Mouse (Mus musculus) Muller cell, postnatal 12 days (primary cell): ENCODE results near the gene Ndufaf5.
A peak's percentile ranks its signal among the peaks of the same experiment; 100 is the strongest.
"Not testable (repeated sequence)": the region's sequence is repeated elsewhere in the genome, so short reads cannot be mapped to it uniquely, and the experiment has no call there.

Experiments
- DNase-seq: peaks from one replicate; pipeline ENCODE4 v3.0.0-alpha.2; 2015; ENCODE audit errors: inconsistent ontology term

Gene Ndufaf5

DNA sequence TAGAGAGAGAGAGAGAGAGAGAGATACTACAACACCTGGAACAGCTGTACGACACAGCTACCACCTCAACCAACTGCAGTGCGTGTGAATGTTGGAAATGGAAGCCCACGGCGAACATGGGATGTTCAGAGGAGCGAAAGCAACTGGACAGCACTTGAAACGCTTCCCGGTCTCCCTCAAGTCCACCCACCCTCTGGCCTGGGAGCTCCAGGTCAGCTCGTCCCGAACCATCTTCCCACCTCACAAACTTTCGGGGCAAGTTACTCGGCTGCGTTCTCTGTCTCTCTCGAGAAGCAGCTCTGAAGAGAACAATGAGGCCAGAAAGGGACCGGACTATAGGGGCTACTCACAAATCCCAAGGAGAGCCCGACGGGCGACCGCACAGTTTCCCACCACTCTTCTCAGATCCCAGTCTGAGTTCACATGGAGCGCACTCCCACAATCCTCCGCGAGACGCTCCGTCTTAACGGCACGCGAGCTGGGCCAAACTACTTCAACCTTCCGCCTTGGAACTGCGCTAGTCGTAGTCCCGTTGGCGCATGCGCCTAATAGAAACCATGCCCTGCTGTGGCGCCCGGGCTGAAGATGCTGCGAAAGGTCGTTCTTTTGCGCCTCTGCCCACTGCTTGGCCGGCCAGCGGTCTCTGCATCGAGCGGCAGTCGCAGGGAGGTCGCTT, at the start of gene Ndufaf5, which contains the start of gene Esf1:
Gene Ndufaf5, plus strand, starts transcription at position 523 of the 676 bp plus-strand sequence.
Gene Esf1, minus strand, starts transcription at position 438 of the 676 bp plus-strand sequence.
- peak; percentile 93 for DNase-seq

DNA sequence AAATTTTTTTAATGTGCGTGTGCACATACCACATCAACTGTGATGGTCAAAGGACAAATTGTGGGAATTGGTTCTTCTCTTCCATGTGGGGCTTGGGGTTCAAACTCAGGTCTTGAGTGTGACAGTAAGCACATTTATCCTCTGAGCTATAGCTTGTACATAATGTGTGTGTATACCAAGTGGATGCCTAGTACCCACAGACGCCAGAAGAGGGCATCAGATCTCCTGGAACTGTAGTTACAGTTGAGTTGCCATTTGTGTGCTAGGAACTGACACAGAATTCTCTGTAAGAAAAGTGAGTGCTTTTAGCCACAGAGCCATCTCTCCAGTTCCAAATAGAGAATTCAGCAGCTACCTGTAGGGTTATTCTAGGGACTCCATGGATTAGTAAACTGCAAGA, 44.9 kb upstream of the Ndufaf5 start:
- DNase-seq = no peak

DNA sequence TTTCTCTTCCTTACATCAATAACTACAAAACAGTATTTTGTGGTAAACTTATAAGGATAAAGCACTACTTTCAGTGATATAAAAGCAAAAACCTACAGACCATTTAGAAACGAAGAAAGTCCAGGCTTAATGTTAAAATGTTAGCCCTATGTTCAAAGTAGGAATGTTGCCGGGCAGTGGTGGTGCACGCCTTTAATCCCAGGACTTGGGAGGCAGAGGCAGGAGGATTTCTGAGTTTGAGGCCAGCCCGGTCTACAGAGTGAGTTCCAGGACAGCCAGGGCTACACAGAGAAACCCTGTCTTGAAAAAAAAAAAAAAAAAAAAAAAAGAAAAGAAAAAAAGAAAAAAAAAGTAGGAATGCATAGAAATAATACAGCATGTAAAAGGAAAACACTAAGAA, 18.7 kb upstream of the Ndufaf5 start, which contains the start of gene Gm17374:
Gene Gm17374, plus strand, starts transcription at position 301 of the 400 bp plus-strand sequence.
- DNase-seq = not testable (repeated sequence)

DNA sequence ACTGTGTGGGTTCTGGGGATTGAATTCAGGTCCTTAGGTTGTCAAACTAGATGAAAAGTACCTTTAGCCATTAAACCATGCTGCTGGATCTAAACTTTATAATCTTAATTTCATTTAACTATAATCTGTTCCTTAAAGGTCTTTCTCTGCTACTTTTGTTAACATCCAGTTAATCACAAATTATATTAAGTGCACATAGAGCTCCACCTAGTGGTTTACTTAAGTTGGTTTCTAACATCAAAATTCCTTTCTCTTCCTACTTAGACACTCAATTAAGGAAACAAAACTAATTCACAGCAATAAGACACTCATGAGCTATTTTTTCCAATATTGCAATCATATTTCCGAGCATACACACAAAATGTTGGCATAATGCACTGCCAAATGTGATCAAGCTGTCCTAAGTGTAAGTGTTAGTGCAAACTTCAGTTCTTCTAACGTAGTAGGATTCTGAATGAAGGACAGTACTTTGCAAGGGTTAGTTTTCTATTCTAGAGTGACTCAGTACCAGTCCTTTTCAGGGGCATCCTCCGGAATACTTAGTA, 11.2 kb upstream of the Ndufaf5 start:
- DNase-seq = peak; percentile 51

DNA sequence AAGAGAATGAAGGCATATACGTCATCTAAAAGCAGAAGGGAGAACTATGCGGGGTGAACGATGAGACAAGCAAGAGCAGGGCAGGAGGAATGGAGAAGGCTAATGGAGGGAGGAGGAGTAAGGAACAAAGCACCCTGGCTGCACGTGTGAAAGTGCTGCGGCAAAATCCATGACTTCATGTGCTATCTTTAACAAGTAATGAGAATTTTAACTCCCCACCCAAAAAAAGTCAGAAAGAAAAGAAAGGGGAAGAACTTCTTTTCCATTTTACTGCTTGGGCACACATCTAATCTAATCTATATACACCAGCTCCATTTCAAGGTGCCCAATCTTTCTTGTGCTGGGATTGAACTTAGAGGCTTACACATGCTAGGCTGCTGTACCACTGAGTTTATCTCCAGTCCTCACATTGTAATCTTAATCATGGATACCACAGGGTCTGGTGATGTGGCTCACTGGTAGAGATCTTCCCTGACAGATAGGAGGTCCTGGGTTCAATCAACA, 7.0 kb upstream of the Ndufaf5 start:
- DNase-seq = no peak

DNA sequence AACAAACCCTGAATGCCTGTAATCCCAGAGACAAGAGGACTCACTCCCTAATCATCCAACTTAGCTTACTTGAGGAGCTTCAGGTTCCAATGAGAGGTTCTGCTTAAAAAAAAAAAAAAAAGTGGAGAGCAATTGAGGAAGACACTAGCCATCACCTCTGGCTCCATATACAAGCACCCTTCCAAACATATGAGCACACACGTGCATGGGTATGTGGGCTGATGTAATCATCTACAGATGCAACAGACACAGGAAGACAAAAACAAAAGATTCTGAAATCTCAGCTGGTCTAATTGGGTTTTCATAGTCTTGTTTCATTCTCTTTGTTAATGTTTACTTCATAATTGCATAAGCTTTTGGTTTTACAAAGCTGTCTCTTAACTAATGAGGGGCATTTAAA, 1.4 kb upstream of the Ndufaf5 start:
- DNase-seq = no peak

DNA sequence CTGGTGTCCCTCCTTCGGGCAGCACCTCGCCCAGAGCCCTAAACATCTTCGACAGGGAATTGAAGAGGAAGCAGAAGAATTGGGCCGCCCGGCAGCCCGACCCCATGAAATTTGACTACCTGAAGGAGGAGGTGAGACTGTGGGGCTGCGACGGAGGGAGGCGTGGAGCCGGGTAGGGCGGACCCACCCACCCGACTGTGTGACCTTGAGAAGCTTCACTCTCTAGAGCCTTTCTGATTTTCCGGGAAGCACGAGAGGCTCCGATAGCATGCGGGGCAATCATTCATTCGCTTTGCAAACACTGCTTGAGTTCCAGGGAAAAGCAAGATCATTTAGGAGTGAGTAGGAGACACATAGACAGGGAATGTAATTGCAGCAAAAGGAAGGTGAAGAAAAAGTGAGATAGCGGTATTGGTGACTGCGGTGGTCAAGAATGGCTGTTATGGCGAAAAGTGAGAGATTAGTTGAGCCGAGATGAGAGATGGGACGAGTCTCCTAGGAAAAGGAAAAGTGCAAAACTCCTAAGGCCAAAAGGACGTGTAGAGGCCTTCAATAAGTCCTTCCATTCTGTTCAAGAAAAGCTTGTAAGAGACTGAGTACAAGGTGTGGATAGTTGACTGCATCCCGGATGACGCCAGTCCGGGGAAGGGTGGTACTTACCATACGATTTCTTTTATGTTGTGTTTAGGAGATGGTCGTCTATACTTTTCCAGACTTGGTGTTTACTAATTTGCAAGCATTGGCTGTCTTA, 529 bp downstream of the Ndufaf5 start:
- no peak for DNase-seq

DNA sequence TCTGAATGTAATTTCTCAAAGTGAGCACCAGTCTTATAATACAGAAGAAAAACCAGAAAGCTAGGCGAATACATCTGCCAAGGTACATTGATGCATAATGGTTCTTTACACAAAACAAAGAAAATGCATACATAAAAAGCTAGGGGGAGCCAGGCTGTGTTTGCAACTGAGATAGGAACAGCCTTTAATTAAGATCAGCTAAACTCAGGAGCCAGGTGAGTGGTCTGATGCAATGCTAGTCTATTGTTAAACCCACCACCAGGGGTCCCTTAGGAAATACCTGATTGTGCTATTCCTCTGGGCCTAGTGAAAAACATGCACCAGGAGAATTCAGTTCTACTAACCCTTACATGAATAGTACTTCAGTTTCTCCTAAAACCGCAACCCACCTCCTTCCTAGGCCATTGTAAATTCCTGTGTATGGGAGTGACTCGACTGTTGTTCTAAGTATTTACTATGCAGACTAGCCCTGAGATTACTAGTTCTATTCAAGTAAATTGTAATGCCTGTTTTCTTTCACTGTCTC, 15.3 kb downstream of the Ndufaf5 start:
- not testable (repeated sequence) for DNase-seq

DNA sequence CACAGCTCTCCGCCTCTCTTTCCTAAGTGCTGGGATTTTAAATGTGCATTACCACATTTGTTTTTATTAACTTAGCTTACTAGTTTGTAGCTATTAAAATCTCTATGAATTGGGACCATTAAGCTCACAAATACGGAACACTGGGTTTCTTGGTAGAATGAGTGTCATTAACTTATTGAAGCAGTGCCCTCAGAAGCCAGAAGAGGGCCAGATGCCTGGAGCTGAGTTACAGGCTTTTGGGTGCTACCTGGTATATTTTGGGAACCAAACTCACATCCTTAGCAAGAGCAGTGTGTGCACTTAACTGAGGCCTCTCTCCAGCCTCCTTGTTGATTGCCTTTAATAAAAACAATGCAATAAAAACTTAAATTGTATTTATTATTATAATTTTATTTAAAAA, 30.3 kb downstream of the Ndufaf5 start:
- no peak for DNase-seq

DNA sequence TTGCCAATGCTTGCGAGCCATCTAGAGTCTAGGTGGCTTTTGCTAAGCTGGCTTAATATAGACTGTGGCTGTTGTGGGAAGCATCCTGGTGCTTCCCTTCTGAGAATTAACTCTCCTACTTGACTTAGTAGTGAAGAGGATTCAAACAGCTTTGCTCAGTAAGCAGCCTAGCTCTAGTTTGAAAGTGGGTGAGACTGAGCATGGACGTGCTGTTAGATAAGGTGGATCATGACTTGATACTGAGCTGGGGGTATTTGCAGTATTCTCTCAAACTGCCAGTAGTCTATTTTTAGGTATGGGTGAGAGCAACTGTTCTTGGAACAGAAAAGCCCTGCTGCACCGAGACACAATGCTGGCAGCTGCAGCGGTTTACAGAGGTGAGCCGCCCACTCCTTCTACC, 32.1 kb downstream of the Ndufaf5 start:
- no peak for DNase-seq

DNA sequence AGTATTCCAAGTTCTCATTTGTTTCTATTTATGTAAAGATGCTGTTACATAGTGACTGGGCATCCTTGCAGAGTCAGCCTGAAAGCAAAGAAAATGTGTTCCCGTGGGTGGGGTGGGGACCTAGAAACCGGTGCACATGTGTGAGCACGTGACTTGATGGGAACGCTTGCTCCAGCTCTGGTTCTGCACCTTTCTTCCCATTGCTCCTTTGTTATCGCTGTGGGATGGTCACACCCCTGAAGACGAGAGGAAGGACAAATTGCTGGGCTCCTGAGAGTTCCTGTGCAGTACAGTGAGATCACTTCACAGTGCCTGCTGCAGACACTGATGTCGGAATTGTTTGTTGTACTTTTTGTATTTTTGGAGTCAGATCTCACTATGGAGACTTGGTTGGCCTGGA, 33.3 kb downstream of the Ndufaf5 start:
- DNase-seq = no peak

DNA sequence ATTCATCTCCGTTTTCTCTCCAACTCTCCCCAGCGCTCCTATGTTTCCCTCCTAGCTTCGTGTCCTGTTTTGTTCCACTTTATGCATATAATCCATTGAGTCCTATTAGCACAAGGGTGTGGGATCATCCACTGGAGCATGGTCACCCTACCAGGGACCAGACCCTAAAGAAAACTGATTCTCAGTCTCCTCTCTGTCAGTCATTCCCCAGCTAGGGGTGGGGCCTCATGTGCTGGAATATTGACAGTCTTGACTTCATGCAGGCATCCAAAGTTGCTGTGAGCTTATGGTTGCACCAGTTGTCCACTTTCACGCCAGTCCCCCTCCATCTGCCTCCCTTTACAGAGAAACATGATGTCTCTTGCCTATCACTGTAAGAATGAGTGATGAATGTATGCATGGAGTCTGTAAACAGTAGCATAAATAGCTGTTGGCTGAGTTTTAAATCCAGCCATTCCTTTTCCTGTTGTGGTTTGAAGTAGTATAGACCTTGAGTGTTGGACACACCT, 44.1 kb downstream of the Ndufaf5 start:
- DNase-seq = no peak

DNA sequence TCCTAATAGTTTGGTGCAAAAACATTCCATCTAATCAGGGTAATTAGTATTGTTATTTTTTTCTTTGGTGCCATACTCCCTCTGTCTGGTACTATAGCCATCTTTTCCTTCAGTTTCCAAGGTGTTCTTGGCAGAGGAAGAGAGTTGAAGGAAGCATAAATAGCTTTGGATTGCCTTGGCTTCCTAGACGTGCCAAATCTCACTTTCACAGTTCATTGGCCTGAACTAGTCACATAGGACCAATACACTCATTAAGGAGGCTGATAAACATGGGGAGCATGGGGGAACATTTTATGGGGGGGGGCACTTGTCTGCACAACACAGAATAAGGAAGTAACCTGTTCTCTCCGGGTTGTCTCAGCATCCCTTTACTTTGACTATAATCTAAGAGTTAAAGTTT, 45.0 kb downstream of the Ndufaf5 start:
- DNase-seq = no peak

DNA sequence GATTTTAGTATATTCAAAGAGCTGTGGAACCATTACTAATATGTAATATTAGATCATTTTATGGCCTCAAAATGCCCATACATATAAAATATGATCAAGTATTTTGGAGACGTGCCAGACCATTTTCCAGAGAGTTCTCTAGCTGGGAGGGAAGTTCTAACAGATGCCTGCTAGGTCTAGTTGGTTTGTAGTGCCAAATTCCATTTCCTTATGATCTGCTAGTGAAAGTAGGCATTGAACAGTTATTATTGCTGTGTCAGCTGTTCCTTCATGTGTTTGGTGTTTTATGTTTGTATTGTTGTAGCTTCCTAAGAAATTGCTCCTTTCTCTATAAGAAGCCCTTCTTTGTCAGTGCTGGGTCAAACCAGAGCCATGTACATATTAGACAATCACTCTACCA, 45.5 kb downstream of the Ndufaf5 start:
- DNase-seq = no peak

DNA sequence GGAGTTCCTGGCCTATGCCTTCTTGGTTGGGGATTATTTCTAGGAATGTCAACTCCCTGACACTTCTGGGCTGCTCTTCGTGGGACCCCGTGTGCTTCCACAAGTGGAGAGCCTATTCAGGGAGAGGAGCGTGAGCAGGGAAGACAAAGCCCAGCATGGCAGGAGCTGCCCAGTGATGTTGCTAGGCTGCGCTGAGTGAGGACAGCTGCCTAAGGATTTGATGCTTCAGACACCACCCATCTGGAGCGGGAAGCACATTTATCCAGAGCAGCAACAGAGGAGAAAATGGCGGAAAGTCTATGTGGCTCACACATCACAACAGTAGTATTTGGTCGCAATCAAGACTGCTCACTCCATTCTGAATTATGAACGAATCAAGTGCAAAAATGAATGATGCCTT, 49.9 kb downstream of the Ndufaf5 start:
- no peak for DNase-seq

DNA sequence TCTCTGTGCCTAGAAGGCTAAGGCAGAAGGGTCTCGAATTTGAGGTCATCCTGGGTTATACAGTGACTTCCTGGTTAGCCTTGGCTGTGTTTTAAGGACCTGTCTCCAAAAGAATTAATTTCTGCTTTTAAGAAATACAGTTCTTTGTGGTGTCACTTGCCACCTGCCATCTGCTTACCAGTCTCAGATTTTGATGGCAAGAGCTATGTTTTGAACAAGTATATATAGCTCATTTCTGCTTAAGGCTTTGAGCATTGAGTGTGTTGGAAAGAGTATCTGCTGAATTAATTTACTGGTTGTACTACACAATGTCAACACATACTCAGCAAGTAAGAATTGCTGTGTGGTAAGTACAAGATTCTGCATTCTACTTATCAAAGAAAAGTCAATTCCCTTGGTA, 59.8 kb downstream of the Ndufaf5 start:
- DNase-seq = no peak

DNA sequence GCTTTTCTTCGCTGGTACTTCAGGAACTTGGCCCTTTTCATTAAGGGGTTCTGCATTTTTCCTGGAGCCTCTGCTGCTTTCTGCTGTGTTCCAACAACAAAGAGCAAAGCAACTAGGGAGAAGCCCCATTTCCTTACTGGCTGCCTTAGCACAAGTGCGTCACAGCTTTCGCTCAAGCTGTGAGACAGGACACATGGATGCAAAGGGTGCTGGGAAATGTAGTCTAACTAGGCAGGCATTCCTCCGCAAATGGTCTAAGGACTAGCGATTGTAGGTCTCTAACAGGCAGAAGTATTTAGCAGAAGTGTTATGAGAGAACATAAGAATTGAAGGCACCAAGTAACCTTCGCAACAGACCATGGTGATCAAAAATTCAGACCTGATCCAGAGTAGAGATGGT, 66.8 kb downstream of the Ndufaf5 start:
- peak; percentile 9 for DNase-seq

DNA sequence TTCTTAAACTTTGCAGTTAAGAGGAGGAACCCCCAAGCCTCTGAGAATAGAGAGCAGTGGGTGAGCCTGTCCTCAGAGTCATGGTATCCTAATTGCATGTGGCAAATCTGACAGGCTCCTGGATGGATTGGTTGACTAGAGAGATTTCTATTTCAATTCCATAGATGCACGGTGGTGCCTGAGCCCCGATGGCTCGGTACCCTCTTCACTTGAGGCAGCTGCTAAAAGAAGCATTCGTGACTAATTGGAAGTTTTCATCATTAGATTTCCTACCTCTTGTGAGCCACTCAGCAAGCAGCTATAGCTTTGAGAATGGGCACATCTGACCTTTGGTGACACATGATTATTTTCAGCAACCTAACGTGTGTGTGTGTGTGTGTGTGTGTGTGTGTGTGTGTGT, 71.9 kb downstream of the Ndufaf5 start:
- no peak for DNase-seq

DNA sequence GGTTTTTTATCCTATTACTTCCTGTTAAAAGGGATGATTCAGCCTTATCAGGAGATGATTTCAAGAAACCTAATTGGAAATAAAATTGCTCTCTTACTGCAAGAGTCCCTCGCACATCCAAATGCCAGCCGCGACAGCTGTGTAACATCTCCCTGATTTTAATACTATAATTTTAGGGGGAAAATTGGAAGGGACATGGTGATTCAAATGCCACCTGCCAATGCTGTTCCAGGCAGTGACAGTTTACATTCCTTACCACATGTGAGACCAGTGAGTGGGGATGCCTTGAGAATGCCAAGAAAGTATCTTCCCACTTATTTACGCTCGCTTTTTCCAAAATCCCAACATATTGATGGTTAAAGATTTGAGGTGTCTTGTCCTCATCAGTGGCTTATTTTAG, 72.7 kb downstream of the Ndufaf5 start:
- no peak for DNase-seq
